Mouse (Mus musculus) cerebellum, adult 8-10 months (tissue): Measurements from ENCODE around the gene Abi3.
"Not testable (repeated sequence)": the region's sequence is repeated elsewhere in the genome, so short reads cannot be mapped to it uniquely, and the experiment has no call there.

Source experiments
- DNase-seq: peaks from one replicate; pipeline ENCODE4 v3.0.0; 2022

Abi3 gene

GRCm38 (mm10) chr11:95842074-95842681 is at the start of gene Abi3:
Gene Abi3, minus strand, starts transcription at chr11:95842476.
- DNase-seq: no peak

DNA sequence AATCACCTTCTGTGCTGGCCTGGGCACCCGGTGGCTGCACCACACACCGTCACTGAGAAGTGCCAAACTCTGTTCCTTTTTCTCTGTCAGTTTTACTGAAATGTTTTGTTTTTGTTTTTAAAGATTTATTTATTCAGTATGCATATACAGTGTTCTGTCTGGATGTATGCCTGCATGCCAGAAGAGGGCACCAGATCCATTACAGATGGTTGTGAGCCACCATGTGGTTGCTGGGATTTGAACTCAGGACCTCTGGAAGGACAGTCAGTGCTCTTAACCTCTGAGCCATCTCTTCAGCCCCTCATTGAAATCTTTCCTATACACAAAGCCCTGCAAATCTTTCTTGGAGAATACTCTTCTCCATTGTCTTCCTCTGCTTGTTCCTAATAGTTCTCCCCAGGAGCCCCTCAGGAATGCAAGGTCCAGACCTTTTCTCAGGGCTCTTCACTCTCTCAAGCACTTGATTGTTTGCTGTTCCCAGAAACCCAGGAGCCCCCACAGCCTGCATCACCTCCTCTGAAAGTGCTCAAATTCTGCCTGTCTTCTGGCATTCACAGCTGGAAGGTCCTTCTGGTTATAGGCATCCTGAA is 48.3 kb upstream of the Abi3 start:
- DNase-seq: no peak

- not testable (repeated sequence) for DNase-seq
These were observed 37.6 kb upstream of the Abi3 start for GRCm38 (mm10) chr11:95879861-95880260.

DNA sequence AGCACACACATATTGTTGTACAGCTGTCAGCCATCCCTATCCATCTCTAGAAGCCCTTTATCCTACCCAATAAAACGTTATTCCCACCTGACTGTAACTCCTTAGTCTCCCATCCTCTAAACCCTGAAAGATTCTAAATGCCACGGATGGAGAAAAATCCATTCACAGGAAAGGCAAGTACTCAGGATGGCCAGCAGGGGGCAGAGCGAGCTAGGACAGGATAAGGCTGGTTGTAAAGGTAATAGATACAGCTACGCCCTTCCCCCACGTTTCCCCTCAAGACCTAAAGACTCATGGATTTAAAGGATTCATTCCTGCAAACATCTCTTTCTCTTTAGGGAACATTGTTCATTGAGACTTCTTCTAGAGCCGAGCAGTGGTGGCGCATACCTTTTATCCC is 34.0 kb upstream of the Abi3 start:
- DNase-seq: peak; percentile 33

- no peak for DNase-seq
These were observed 33.5 kb upstream of the Abi3 start for GRCm38 (mm10) chr11:95875804-95876203.

- DNase-seq: no peak
These were observed 27.7 kb upstream of the Abi3 start for GRCm38 (mm10) chr11:95869918-95870470.

DNA sequence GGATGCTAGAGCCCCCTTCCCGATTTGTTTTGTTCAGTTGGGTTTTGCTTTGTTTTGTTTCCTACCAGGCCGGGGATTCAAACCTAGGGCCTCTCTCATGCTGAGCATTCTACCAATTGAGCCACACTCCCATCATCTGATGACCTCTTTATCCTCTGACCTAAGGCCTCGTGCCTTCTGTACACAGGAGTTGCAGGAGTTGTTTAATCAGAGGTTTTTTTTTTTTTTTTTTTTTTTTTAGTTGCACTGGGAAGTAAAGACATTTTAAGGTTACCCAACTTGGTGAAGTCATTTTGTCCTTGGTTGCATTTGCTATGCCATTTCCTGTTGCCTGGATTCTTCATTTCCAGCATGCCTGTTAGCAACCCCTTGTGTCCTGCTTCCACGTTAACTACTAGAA is 27.2 kb upstream of the Abi3 start:
- DNase-seq: no peak

DNA sequence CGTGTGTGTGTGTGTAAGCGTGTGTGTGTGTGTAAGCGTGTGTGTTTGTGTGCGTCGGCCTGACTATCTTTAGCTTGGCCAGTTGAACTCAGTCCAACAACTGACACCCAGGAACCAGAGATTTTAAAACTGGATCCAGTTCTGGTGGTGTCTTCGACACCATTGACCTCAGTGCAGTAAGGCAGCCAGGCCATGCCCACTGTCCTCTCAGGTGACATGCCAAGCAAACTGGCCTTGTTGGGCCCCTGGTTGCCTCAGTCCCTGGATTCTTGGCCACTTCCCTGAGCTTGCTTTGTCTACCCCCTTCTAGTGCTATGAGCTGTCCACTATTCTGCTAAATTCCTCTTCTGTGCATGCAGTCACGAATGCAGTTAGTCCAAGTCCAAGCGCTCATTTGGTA is 19.1 kb upstream of the Abi3 start:
- DNase-seq: no peak

DNA sequence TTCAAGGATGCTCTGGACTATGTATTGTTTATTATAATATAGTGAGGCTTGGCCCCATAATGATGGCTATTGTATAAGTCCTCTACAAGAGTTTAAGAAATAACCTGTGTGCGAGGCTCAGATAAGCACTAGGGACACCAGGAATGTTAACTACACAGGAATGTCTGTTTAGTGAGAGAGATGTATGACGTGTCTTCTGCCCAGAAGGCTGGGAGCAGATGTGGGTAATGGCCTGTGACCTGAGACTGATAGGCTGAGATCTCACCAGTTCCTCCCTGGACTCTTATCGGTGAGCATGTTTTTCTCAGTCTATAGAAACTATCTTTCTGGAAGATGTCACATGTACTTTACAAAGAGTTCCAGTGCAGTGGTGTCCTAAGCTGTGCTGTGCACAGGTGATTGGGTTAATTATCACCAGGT is 17.8 kb upstream of the Abi3 start:
- no peak for DNase-seq

DNA sequence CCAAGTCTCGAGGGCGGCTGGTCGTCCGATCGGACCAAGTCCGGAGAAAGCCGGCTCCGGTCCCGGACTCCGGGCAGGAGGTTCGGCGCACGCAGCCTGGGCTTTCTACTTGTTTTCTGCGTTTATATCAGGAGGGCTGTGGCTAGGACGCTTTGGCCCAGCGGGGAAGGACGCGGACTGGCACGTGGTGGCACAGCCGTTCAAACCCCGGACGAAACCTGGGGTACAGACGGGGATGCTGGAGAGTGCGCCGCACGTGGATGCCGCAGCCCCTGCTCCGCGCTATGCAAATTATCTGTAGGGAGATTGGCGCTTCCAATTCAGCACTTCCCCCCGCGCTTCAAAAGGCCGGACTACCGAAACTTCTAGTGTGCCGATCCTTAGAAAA is 17.2 kb upstream of the Abi3 start:
- DNase-seq: no peak

DNA sequence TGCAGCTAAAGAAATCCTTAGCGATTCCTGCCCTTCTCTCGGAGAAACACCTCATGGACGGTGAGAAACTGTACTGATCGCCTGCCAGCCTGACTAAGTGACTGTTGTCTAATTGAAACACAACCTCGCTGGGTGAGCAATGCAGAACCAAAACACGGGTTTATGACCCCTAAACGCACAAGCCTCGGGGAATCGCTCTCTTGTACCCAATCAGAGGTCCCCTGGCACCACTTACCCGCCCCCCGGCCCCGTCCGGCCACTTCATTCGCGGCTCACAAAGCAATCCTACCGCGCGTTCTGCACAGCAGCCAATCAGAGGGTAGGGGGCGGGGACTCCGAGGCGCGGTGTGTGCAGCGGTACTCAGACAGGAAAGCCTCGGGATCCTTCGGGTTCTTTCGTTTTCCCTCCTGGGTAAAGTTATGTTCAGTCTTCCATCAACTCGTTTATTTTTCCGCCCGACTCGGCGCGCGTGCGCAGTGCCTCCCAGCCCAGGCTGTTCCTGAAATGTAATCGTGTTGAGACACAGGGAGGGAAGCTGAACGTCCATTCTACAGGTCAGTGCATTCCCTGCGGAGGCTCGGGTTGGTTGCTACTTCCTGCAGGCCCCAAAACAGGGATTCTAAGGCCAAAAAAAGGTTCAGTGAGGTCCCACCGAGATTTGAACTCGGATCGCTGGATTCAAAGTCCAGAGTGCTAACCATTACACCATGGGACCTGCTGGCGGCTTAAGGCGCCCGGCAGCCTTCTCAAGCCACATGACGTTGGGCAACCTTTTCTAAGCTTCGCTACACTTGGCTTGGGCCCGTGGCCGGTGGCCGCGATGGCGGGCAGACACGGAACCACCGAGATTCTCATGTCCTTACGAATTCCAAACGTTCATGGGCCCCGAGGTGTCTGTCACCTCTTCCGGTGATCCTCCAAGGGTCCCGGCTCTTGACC is 16.5 kb upstream of the Abi3 start:
- peak; percentile 97 for DNase-seq

DNA sequence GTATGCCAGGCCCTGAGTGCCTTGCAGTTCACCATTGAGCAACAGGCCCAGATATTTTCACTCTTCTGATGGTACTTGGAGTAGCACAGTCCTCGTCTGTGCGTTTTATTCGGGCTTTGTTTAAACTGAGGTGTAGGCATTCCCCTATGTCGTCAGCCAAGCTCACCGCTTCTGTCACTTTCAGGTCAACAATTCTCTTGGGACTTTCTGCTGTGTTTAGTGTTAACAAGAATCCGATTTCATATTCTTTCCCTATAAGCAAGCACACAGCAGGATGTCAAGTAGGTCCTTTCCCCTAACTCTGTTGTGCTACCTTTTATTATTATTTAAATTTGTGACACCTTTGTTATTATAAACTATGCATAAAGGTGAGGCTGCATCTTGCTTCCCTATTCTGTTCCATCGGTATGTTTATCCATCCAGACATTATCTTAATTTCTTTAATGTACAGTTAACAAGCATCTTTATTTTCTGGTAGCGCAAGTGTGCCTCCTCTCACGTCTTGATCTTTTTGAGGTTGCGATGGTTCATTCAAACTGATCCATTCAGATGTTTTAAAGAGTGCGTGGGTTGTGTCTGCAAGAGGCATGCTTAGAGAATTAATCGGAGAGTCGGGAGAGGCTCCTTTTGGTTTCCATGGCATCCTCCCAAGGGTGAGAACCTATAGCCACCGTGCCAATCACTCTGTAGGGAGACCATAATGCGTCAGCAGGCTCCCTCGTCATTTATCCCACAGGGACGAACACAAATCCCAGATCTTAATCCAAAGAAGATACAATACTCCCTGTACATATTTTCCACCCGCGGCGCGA is 15.6 kb upstream of the Abi3 start:
- no peak for DNase-seq

DNA sequence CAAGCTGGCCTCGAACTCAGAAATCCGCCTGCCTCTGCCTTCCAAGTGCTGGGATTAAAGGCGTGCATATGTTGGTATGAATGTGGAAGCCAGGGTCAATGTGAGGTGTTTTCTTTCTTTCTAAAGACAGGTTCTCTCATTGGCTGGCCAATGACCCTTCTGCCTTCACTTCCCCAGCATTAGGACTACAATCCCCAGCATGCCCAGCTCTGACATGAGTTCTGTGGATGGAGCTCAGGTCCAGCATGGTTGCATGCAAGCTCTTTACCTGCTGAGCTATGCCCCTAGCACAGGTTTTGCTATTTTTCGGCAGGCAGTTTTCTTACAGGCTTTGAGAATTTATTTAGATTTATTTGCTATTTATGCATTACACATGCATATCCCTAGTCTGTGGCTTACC is 15.0 kb upstream of the Abi3 start:
- peak; percentile 36 for DNase-seq

DNA sequence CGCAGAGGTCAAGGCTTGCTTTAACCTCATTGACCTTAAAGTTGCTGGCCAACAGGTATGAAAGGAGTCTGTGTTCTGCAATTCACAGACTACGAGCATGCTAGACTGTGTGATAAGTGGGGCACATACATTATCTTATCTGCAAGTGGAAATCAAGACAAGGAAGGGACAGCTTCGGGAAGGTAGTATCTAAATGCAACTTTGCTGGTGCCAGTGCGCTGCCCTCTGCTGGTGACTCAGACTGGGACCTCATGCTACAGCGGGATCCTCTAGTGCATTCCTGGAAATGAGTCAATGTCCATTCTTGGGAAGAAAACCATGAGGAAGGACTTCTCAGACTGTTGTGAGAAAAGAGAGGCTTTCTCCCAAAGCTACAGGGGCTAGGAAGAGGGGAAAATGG is 11.4 kb upstream of the Abi3 start:
- DNase-seq: peak; percentile 58

DNA sequence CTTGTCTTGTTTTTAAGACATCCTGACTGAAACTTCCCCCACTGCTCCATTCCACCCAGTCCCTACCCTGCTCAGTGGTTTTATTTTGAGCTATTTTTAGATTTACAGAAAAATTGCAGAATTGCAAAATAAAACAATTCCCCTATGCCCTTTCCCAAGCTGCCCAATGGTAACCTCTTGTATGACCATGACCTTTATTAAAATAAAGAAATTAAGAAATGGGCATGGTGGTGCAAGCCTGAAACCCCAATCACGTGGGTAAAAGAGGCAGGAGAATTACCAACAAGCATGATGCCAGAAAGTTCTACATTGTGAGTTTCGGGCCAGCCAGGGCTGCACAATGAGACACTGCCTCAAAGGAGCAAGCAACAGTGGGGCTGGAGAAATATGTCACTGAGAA is 8.6 kb upstream of the Abi3 start:
- DNase-seq: no peak

GRCm38 (mm10) chr11:95844935-95845334 is 2.7 kb upstream of the Abi3 start:
- no peak for DNase-seq

DNA sequence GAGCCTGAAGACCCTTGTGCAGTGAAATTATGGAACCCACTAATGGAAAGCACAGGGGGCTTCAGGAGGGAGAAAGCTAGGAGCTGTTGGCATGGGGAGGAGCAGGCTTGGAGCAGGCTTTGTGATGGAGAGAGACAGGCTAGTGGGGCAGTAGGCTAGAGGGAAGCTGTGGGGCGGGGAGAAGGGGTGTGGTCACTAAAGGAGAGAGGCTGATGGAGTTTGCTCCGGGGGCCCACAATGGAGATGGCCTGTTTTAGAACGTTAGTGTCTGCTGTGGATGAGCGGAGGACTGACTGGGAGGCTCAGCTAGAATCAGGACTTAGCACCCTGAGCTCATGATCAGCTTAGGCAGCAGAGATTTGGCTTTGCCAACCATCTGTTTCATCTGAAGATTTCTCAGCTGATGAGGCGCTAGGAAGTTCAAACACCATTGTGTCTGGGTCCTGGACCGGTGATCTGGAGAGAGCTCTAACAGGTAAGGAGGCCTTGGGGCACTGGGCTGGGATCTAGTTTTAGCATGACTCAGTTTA is 1.2 kb upstream of the Abi3 start:
- DNase-seq: no peak

DNA sequence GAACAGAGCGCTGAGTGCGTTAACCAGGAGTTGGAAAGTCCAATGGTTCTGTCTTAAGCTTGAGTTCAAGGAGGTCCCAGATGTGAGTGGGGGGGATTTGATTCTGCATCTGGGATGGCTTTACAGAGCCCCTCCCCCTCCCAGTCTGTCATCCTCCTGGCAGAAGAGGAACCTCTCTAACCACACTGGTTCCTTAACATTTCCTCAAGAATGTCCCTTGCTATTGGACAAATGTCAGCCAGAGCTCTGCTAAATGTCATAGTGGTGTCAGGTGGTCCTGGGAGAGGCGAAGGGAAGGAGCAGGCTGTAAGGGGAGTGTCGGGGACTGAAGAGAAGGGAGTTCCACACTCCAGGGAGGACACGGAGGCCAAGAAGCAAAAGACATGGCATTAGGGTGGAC is 677 bp upstream of the Abi3 start:
- no peak for DNase-seq

DNA sequence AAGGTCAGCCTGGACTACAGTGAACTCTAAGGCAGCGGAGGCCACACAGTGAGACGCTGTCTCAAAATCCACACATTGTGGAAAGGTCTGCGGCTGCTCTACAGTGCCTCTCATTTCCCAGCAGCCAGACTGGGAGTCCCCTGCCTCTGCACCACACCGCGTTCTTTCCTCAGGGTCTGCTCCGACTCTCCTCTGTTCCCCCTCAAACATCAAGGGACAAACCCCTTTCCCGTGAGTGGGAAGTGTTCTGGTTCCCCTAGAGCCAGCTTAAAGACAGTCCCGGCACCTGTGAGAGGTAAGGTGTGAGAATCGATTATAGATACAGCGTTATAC is 812 bp downstream of the Abi3 start:
- no peak for DNase-seq

DNA sequence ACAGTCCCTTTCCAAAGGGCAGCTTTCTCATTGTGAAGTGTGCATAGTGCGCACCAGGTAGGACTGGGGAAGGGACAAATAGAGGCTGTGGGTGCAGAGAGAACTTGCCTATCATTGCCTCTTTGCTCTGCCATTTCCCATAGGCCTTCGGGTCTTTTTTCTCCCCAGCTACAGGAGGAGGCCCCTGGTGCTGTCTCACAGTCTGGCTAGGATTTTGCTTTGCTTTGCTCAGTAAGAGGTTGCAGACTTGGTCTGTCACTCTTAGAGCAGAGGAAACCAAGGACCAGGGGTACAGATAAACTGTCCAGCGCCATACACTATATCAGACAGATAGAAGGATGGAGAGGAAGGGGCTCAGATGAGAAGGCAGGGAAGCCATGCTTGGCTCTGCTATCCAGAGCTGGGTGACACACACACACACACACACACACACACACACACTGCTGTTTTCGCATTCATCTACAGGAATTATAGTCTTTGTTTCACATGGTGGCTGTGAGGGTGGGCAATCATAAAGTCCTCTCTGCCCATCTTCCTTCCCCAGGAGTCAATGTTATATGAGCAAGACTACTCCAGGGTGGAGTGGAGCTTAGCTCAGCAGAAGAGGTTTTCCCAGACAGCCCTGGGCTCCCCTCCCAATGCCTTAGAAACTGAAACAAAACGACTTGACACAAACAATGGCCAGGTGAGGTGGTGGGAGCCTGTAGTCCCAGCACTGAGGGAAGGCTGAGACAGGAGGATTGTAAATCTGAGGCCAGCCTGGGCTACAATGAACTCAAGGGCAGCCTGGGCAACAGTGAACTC is 1.4 kb downstream of the Abi3 start:
- DNase-seq: no peak

- no peak for DNase-seq
These were observed 3.0 kb downstream of the Abi3 start for GRCm38 (mm10) chr11:95838999-95839868.
